Mouse (Mus musculus) C2C12 (cell line): ENCODE data around the gene Rpl6. TPM values are rescaled to one million over a fixed set of nuclear protein-coding genes. Genes with fewer than 3 reads are reported as not detected.
"Not testable (repeated sequence)": the region's sequence is repeated elsewhere in the genome, so short reads cannot be mapped to it uniquely, and the experiment has no call there.

Experiments
- H3K27me3 ChIP-seq: one replicate; pipeline ENCODE4 v1.6.1; 2011; ENCODE audit not compliant: control insufficient read depth, insufficient read depth, insufficient read length
- H3K36me3 ChIP-seq: one replicate; pipeline ENCODE4 v1.6.1; 2011; ENCODE audit not compliant: control insufficient read depth, insufficient read depth
- H3K4me3 ChIP-seq: one replicate; pipeline ENCODE4 v1.5.1; 2011; ENCODE audit warnings: mild to moderate bottlenecking, control low read depth; ENCODE audit not compliant: poor library complexity, insufficient read depth, severe bottlenecking
- H3K79me2 ChIP-seq: one replicate; pipeline ENCODE4 v1.6.1; 2011; ENCODE audit not compliant: control insufficient read depth, insufficient read depth
- H3K79me3 ChIP-seq: one replicate; pipeline ENCODE4 v1.6.1; 2011; ENCODE audit warnings: low read depth, control low read depth
- H3ac ChIP-seq: one replicate; pipeline ENCODE3; 2011; ENCODE audit warnings: low read depth; ENCODE audit not compliant: control insufficient read depth, insufficient read length
- CEBPB ChIP-seq: IDR thresholded peaks from one replicate; pipeline ENCODE4 v1.6.1; 2011; ENCODE audit warnings: low read depth, mild to moderate bottlenecking, control low read depth, moderate library complexity
- CTCF ChIP-seq: IDR thresholded peaks from one replicate; pipeline ENCODE4 v1.5.1; 2011; ENCODE audit not compliant: control insufficient read depth, insufficient read depth, insufficient read length
- FOSL1 ChIP-seq: IDR thresholded peaks from one replicate; pipeline ENCODE4 v1.8.0; 2011; ENCODE audit warnings: mild to moderate bottlenecking, low read length; ENCODE audit not compliant: poor library complexity, insufficient read depth, severe bottlenecking
- MAX ChIP-seq: IDR thresholded peaks from one replicate; pipeline ENCODE4 v1.6.1; 2011; ENCODE audit warnings: mild to moderate bottlenecking, control low read depth
- MYOD1 ChIP-seq: IDR thresholded peaks from one replicate; pipeline ENCODE4 v1.6.1; 2011; ENCODE audit warnings: low read depth; ENCODE audit not compliant: control insufficient read depth, insufficient read length
- MYOG ChIP-seq: IDR thresholded peaks from one replicate; pipeline ENCODE4 v1.6.1; 2011; ENCODE audit not compliant: control insufficient read depth, insufficient read length; ENCODE audit errors: extremely low read depth
- USF1 ChIP-seq: IDR thresholded peaks from one replicate; pipeline ENCODE4 v1.6.1; 2011; ENCODE audit warnings: low read depth, mild to moderate bottlenecking, control low read depth, moderate library complexity
- polyA plus RNA-seq: library from polyadenylated mRNA; unstranded; fragments of >200 nt; fragmentation: generic; extraction: Trizol; gene quantifications from one replicate; pipeline ENCODE4 v1.2.1, GENCODE M21; 2012; ENCODE audit warnings: missing spikeins

Gene Rpl6
- polyA plus RNA-seq, 1 experiment: 1,946 TPM

- H3K27me3 ChIP-seq: no peaks in the 10 kb centered on the region
- no peaks in the 10 kb centered on the region for H3K36me3 ChIP-seq
- peaks cover 79% of the 10 kb centered on the region for H3K79me2 ChIP-seq
- no peak overlapping the region for H3K4me3 ChIP-seq
- TF ChIP-seq CEBPB: no peak
- no peak for TF ChIP-seq MAX
- TF ChIP-seq MYOD1: no peak
- TF ChIP-seq USF1: no peak
- no peak for TF ChIP-seq CTCF
- TF ChIP-seq FOSL1: no peak
- no peak for TF ChIP-seq MYOG
- peaks cover 14% of the 10 kb centered on the region for H3K79me3 ChIP-seq
- no peak overlapping the region for H3ac ChIP-seq
These were observed 20.6 kb downstream of the Rpl6 start for GRCm38 (mm10) chr5:121224856-121225255.

- H3ac ChIP-seq: no peak overlapping the region
- H3K27me3 ChIP-seq: no peaks in the 10 kb centered on the region
- H3K4me3 ChIP-seq: no peak overlapping the region
- no peak for TF ChIP-seq MYOD1
- no peak for TF ChIP-seq CTCF
- no peak for TF ChIP-seq MAX
- H3K79me2 ChIP-seq: peaks cover 84% of the 10 kb centered on the region
- H3K36me3 ChIP-seq: no peaks in the 10 kb centered on the region
- H3K79me3 ChIP-seq: peaks cover 16% of the 10 kb centered on the region
These were observed 21.6 kb downstream of the Rpl6 start for GRCm38 (mm10) chr5:121225854-121226253.

GRCm38 (mm10) chr5:121226406-121226805 lies 22.1 kb downstream of the Rpl6 start:
- H3K36me3 ChIP-seq: no peaks in the 10 kb centered on the region
- H3K4me3 ChIP-seq: no peak overlapping the region
- H3K27me3 ChIP-seq: no peaks in the 10 kb centered on the region
- no peak overlapping the region for H3ac ChIP-seq
- H3K79me3 ChIP-seq: peaks cover 16% of the 10 kb centered on the region
- TF ChIP-seq CTCF: no peak
- TF ChIP-seq USF1: no peak
- TF ChIP-seq FOSL1: no peak
- H3K79me2 ChIP-seq: peaks cover 83% of the 10 kb centered on the region

- no peaks in the 10 kb centered on the region for H3K27me3 ChIP-seq
- H3ac ChIP-seq: no peak overlapping the region
- TF ChIP-seq USF1 (no peak), CTCF (no peak), MAX (no peak), FOSL1 (no peak), MYOG (no peak), MYOD1 (no peak), CEBPB (no peak)
- H3K36me3 ChIP-seq: no peaks in the 10 kb centered on the region
- H3K79me3 ChIP-seq: peaks cover 18% of the 10 kb centered on the region
- no peak overlapping the region for H3K4me3 ChIP-seq
- peaks cover 83% of the 10 kb centered on the region for H3K79me2 ChIP-seq
These were observed 22.6 kb downstream of the Rpl6 start for GRCm38 (mm10) chr5:121226845-121227244.

GRCm38 (mm10) chr5:121227330-121227729 lies 23.0 kb downstream of the Rpl6 start:
- H3K79me3 ChIP-seq: peaks cover 19% of the 10 kb centered on the region
- not testable (repeated sequence) for H3K4me3 ChIP-seq

GRCm38 (mm10) chr5:121229182-121229581 lies 24.9 kb downstream of the Rpl6 start:
- TF ChIP-seq USF1: no peak
- no peak for TF ChIP-seq MYOG
- no peak for TF ChIP-seq MYOD1
- no peak for TF ChIP-seq CEBPB
- TF ChIP-seq FOSL1: no peak
- TF ChIP-seq MAX: no peak
- no peak for TF ChIP-seq CTCF

More at GRCm38 (mm10) chr5:121227330-121227729, 23.0 kb downstream of the Rpl6 start:
- H3K36me3 ChIP-seq, H3ac ChIP-seq, H3K27me3 ChIP-seq: not testable (repeated sequence)
- peaks cover 83% of the 10 kb centered on the region for H3K79me2 ChIP-seq

GRCm38 (mm10) chr5:121230811-121231210 lies 26.5 kb downstream of the Rpl6 start:
- H3K79me2 ChIP-seq: peaks cover 72% of the 10 kb centered on the region
- H3K36me3 ChIP-seq: no peaks in the 10 kb centered on the region
- no peak for TF ChIP-seq MYOD1
- no peak for TF ChIP-seq MYOG
- TF ChIP-seq MAX: no peak
- TF ChIP-seq USF1: no peak
- no peak for TF ChIP-seq CEBPB
- no peak overlapping the region for H3K4me3 ChIP-seq
- H3ac ChIP-seq: no peak overlapping the region
- H3K79me3 ChIP-seq: peaks cover 26% of the 10 kb centered on the region
- no peaks in the 10 kb centered on the region for H3K27me3 ChIP-seq

More at GRCm38 (mm10) chr5:121229182-121229581, 24.9 kb downstream of the Rpl6 start:
- Histone ChIP-seq H3K4me3 (no peak overlapping the region), H3K79me3 (peaks cover 24% of the 10 kb centered on the region), H3K27me3 (no peaks in the 10 kb centered on the region), H3K79me2 (peaks cover 85% of the 10 kb centered on the region), H3ac (no peak overlapping the region), H3K36me3 (no peaks in the 10 kb centered on the region)
